In the genomic region with DNA sequence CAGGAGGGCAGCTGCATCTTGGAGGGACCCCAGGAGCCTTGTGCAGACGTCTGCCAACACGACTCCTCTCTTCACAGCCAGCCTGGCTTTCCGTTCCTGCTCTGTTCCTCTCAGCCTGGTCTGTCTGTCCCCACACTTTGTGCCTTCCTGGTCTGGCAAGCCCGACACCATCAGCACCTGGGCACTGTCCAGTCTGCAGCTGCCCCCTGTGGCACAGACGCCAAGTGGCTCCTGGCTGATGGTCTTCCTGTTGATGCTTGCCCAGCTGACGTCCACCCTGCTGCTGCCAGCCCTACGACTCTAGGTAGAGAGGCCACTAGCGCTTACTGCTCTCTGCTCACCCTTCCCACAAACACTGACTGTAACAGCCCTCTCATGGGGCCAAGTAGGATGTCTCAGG, we compare ENCODE assay signal across 24 mouse cellular contexts.
A peak's percentile ranks its signal among the peaks of the same experiment; 100 is the strongest.
DNase-seq lines count a peak whose midpoint lies in the region; ATAC-seq and TF ChIP-seq lines count a peak whose summit lies in the region.
"Had no signal": no experiment of that assay in that cellular context is flagged by ENCODE, and none has a peak within 500 bp of the region (broad histone marks: within the 10 kb centered on the region; RNA-seq: fewer than 3 reads in every experiment).

No protein-coding gene starts in this region.

- no peak for ATAC-seq in hindbrain, embryonic 13.5 days (ENCODE audit: low FRiP score)
- no peak for ATAC-seq in neural tube, embryonic 15.5 days (ENCODE audit: low FRiP score)
- ATAC-seq: activated CD4-positive, CD25-positive, alpha-beta regulatory T cell, adult 4 months; CD4-positive, CD25-positive, alpha-beta regulatory T cell, adult 4 months; forebrain, embryonic 13.5 days; forebrain, embryonic 16.5 days; intestine, postnatal 0 days had no signal

- H3K27ac ChIP-seq in cerebellum, adult 2 months (ENCODE audit: insufficient read depth, low read length), result no peak overlapping the region
- peak overlapping the region; percentile 17; the same call in 1 of the 2 replicates for H3K27ac ChIP-seq in hindbrain, embryonic 10.5 days
- H3K27ac ChIP-seq in hindbrain, embryonic 13.5 days, result no peak overlapping the region
- H3K27ac ChIP-seq in neural tube, embryonic 15.5 days (replicated peaks), result no peak overlapping the region
- H3K27ac ChIP-seq: forebrain, embryonic 10.5 days; forebrain, embryonic 13.5 days; gastrocnemius, adult 2 months; heart, embryonic 15.5 days; hindbrain, embryonic 15.5 days; kidney, embryonic 15.5 days had no signal

- no peak overlapping the region for H3K4me2 ChIP-seq in hindbrain, embryonic 13.5 days
- no peak overlapping the region for H3K4me2 ChIP-seq in neural tube, embryonic 15.5 days
- H3K4me2 ChIP-seq: forebrain, embryonic 13.5 days; heart, embryonic 11.5 days; heart, embryonic 15.5 days; hindbrain, embryonic 15.5 days; kidney, embryonic 15.5 days had no signal

- no peaks in the 10 kb centered on the region for H3K36me3 ChIP-seq in hindbrain, embryonic 10.5 days
- H3K36me3 ChIP-seq in hindbrain, embryonic 13.5 days, result no peaks in the 10 kb centered on the region
- no peaks in the 10 kb centered on the region for H3K36me3 ChIP-seq in neural tube, embryonic 15.5 days
- H3K36me3 ChIP-seq: forebrain, embryonic 10.5 days; heart, embryonic 15.5 days; hindbrain, embryonic 15.5 days; kidney, embryonic 15.5 days had no signal

- peak; percentile 58 to 63 for DNase-seq in cerebellum, adult 2 months
- DNase-seq in cerebellum, postnatal 36 days, result no peak
- DNase-seq in hindbrain, embryonic 10.5 days (ENCODE audit: low spot score), result no peak
- peak; percentile 55 to 56 for DNase-seq in cerebellum, postnatal 14 days
- no peak for DNase-seq in frontal cortex, postnatal 10 days (ENCODE audit: low spot score in 2 of 2)
- DNase-seq: adrenal gland, adult 8-10 months; adrenal gland, postnatal 25 days; gastrocnemius, adult 2 months; gastrocnemius, postnatal 14 days; heart, adult 11 months; heart, postnatal 36 days; kidney, adult 8-10 months had no signal

- no peak for TF ChIP-seq CTCF in cerebellum, adult 2 months (IDR thresholded peaks at IDR 0.05; ENCODE audit: borderline replicate concordance, insufficient read depth, low read depth, low read length)

- 11% methylated on average over 8 of the region's 8 CpGs for WGBS in cerebellum, adult 2 months
- 82% methylated on average over 8 of the region's 8 CpGs for WGBS in hindbrain, embryonic 10.5 days
- 79% methylated on average over 8 of the region's 8 CpGs for WGBS in hindbrain, embryonic 13.5 days
- 75% methylated on average over 8 of the region's 8 CpGs for WGBS in neural tube, embryonic 15.5 days

- no peaks in the 10 kb centered on the region for H3K9me3 ChIP-seq in hindbrain, embryonic 10.5 days
- H3K9me3 ChIP-seq in hindbrain, embryonic 13.5 days, result no peaks in the 10 kb centered on the region
- no peaks in the 10 kb centered on the region for H3K9me3 ChIP-seq in neural tube, embryonic 15.5 days (replicated peaks)
- H3K9me3 ChIP-seq: forebrain, embryonic 10.5 days; forebrain, embryonic 13.5 days; heart, embryonic 15.5 days; hindbrain, embryonic 15.5 days; kidney, embryonic 15.5 days had no signal

- peaks cover 80% of the 10 kb centered on the region for H3K4me1 ChIP-seq in cerebellum, adult 2 months (ENCODE audit: control insufficient read depth, insufficient read depth, low read length)
- H3K4me1 ChIP-seq in hindbrain, embryonic 10.5 days (replicated peaks), result peaks cover 31% of the 10 kb centered on the region
- peaks cover 65% of the 10 kb centered on the region for H3K4me1 ChIP-seq in hindbrain, embryonic 13.5 days (replicated peaks)
- peaks cover 65% of the 10 kb centered on the region for H3K4me1 ChIP-seq in neural tube, embryonic 15.5 days
- H3K4me1 ChIP-seq: heart, embryonic 15.5 days had no signal

- no peaks in the 10 kb centered on the region for H3K27me3 ChIP-seq in cerebellum, adult 2 months (ENCODE audit: control insufficient read depth, insufficient read depth, low read length)
- peaks cover 9% of the 10 kb centered on the region; the same call in 1 of the 2 replicates for H3K27me3 ChIP-seq in hindbrain, embryonic 10.5 days (ENCODE audit: insufficient read depth, poor library complexity, severe bottlenecking)
- H3K27me3 ChIP-seq in hindbrain, embryonic 13.5 days, result no peaks in the 10 kb centered on the region
- no peaks in the 10 kb centered on the region for H3K27me3 ChIP-seq in neural tube, embryonic 15.5 days (replicated peaks)
- H3K27me3 ChIP-seq: hindbrain, embryonic 15.5 days had no signal

- no peak for TF ChIP-seq POLR2A in cerebellum, adult 2 months (IDR thresholded peaks at IDR 0.05; ENCODE audit: borderline replicate concordance, insufficient read depth, low read length)

- H3K9ac ChIP-seq in hindbrain, embryonic 13.5 days, result no peak overlapping the region
- no peak overlapping the region for H3K9ac ChIP-seq in neural tube, embryonic 15.5 days (replicated peaks)
- H3K9ac ChIP-seq: forebrain, embryonic 13.5 days; heart, embryonic 15.5 days; hindbrain, embryonic 15.5 days; kidney, embryonic 15.5 days had no signal

- H3K4me3 ChIP-seq in cerebellum, adult 2 months (replicated peaks; ENCODE audit: insufficient read depth, low read depth, low read length), result no peak overlapping the region
- H3K4me3 ChIP-seq in hindbrain, embryonic 10.5 days, result no peak overlapping the region
- H3K4me3 ChIP-seq in hindbrain, embryonic 13.5 days, result no peak overlapping the region
- H3K4me3 ChIP-seq in neural tube, embryonic 15.5 days (replicated peaks), result no peak overlapping the region
- H3K4me3 ChIP-seq: forebrain, embryonic 10.5 days; forebrain, embryonic 13.5 days; gastrocnemius, adult 2 months; heart, embryonic 15.5 days; hindbrain, embryonic 15.5 days; kidney, embryonic 15.5 days had no signal

Comparison
In these comparisons a context has a peak if more than half of its experiments do, and no peak if none do; other contexts are left out.
1. DNase-seq: peak in cerebellum, adult 2 months (2 of 2) and cerebellum, postnatal 14 days (2 of 2); none in cerebellum, postnatal 36 days (0 of 2), hindbrain, embryonic 10.5 days (single experiment) and frontal cortex, postnatal 10 days (0 of 2).